Mouse (Mus musculus): ENCODE measurements around the gene Slc37a1. TPM values are rescaled to one million over a fixed set of nuclear protein-coding genes. Genes with fewer than 3 reads are reported as not detected.
A peak's percentile ranks its signal among the peaks of the same experiment; 100 is the strongest.

Slc37a1 gene
- polyA plus RNA-seq, 1 experiment = 6.1 TPM

DNA sequence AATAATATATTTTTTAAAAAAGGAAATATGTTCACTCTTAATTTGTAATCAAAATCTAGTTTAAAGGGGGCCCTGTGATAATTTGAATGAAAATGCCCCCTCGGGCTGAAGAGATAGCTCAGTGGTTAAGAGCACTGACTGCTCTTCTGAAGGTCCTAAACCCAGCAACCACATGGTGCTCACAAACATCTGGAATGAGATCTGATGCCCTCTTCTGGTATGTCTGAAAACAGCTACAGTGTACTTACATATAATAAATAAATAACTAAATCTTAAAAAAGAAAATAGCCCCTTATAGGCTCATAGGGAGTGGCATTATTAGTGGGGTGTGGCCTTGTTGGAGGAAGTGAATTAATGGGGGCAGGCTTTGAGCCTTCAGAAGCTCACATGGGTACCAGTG, 29.4 kb upstream of the Slc37a1 start:
- Histone ChIP-seq H3K4me1 (ENCODE audit: control insufficient read depth, insufficient read depth, low read length) (peaks cover 3% of the 10 kb centered on the region; the same call in 1 of the 2 replicates), H3K4me3 (replicated peaks; ENCODE audit: insufficient read depth, low read depth, low read length) (no peak overlapping the region), H3K27ac (ENCODE audit: insufficient read depth, low read length) (no peak overlapping the region), H3K27me3 (ENCODE audit: control insufficient read depth, insufficient read depth, low read length) (no peaks in the 10 kb centered on the region)
- no peak for TF ChIP-seq POLR2A (IDR thresholded peaks at IDR 0.05; ENCODE audit: borderline replicate concordance, insufficient read depth, low read length)
- TF ChIP-seq CTCF (IDR thresholded peaks at IDR 0.05; ENCODE audit: borderline replicate concordance, insufficient read depth, low read depth, low read length) = no peak
- DNase-seq = no peak
- WGBS = 84% methylated on average over 1 of the region's 1 CpGs

- 94% methylated on average over 12 of the region's 12 CpGs for WGBS
- no peaks in the 10 kb centered on the region for H3K27me3 ChIP-seq (ENCODE audit: control insufficient read depth, insufficient read depth, low read length)
- no peak overlapping the region for H3K4me3 ChIP-seq (replicated peaks; ENCODE audit: insufficient read depth, low read depth, low read length)
- H3K27ac ChIP-seq (ENCODE audit: insufficient read depth, low read length) = no peak overlapping the region
- H3K4me1 ChIP-seq (ENCODE audit: control insufficient read depth, insufficient read depth, low read length) = peaks cover 3% of the 10 kb centered on the region; the same call in 1 of the 2 replicates
- TF ChIP-seq CTCF (IDR thresholded peaks at IDR 0.05; ENCODE audit: borderline replicate concordance, insufficient read depth, low read depth, low read length) (no peak), POLR2A (IDR thresholded peaks at IDR 0.05; ENCODE audit: borderline replicate concordance, insufficient read depth, low read length) (no peak)
- no peak for DNase-seq
Observed at GRCm38 (mm10) chr17:31257898-31258297, 28.7 kb upstream of the Slc37a1 start.

GRCm38 (mm10) chr17:31258310-31258865, 28.2 kb upstream of the Slc37a1 start:
- Histone ChIP-seq H3K27ac (ENCODE audit: insufficient read depth, low read length) (no peak overlapping the region), H3K4me3 (replicated peaks; ENCODE audit: insufficient read depth, low read depth, low read length) (no peak overlapping the region), H3K27me3 (ENCODE audit: control insufficient read depth, insufficient read depth, low read length) (no peaks in the 10 kb centered on the region), H3K4me1 (ENCODE audit: control insufficient read depth, insufficient read depth, low read length) (peaks cover 3% of the 10 kb centered on the region; the same call in 1 of the 2 replicates)
- TF ChIP-seq POLR2A (IDR thresholded peaks at IDR 0.05; ENCODE audit: borderline replicate concordance, insufficient read depth, low read length) (no peak), CTCF (IDR thresholded peaks at IDR 0.05; ENCODE audit: borderline replicate concordance, insufficient read depth, low read depth, low read length) (no peak)
- no peak for DNase-seq
- 72% methylated on average over 9 of the region's 9 CpGs for WGBS

- no peak overlapping the region for H3K27ac ChIP-seq (ENCODE audit: insufficient read depth, low read length)
- no peaks in the 10 kb centered on the region for H3K27me3 ChIP-seq (ENCODE audit: control insufficient read depth, insufficient read depth, low read length)
- peaks cover 3% of the 10 kb centered on the region; the same call in 1 of the 2 replicates for H3K4me1 ChIP-seq (ENCODE audit: control insufficient read depth, insufficient read depth, low read length)
- no peak for DNase-seq
- whole genome bisulfite sequencing = 85% methylated on average over 4 of the region's 4 CpGs
- H3K4me3 ChIP-seq (replicated peaks; ENCODE audit: insufficient read depth, low read depth, low read length) = no peak overlapping the region
- TF ChIP-seq POLR2A (IDR thresholded peaks at IDR 0.05; ENCODE audit: borderline replicate concordance, insufficient read depth, low read length) (no peak), CTCF (IDR thresholded peaks at IDR 0.05; ENCODE audit: borderline replicate concordance, insufficient read depth, low read depth, low read length) (no peak)
Observed at GRCm38 (mm10) chr17:31259145-31259544, 27.4 kb upstream of the Slc37a1 start.

GRCm38 (mm10) chr17:31259825-31260224, 26.8 kb upstream of the Slc37a1 start:
- 77% methylated on average over 4 of the region's 4 CpGs for WGBS
- Histone ChIP-seq H3K4me3 (replicated peaks; ENCODE audit: insufficient read depth, low read depth, low read length) (no peak overlapping the region), H3K4me1 (ENCODE audit: control insufficient read depth, insufficient read depth, low read length) (no peaks in the 10 kb centered on the region), H3K27ac (ENCODE audit: insufficient read depth, low read length) (no peak overlapping the region), H3K27me3 (ENCODE audit: control insufficient read depth, insufficient read depth, low read length) (no peaks in the 10 kb centered on the region)
- TF ChIP-seq CTCF (IDR thresholded peaks at IDR 0.05; ENCODE audit: borderline replicate concordance, insufficient read depth, low read depth, low read length) (peak; percentile 29; the same call in 1 of the 2 replicates), POLR2A (IDR thresholded peaks at IDR 0.05; ENCODE audit: borderline replicate concordance, insufficient read depth, low read length) (no peak)
- DNase-seq = no peak

DNA sequence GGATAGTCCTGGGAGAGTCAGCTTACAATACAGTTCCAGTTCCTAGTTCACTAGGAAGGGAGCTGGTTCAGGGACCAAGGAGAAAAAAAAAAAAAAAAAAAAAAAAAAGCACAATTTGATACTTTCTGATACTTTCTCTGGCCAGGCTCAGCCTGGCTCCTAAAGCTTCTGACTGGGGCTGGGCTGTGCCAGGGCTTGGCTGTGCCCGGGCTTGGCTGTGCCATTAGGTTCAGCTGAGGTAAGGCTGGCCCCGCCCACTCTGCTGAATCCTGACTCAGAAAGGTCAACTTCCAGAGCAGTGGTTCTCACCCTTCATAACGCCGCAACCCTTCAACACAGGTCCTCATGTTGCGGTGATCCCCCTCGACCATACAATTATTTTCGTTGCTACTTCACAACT, 26.2 kb upstream of the Slc37a1 start:
- H3K27me3 ChIP-seq (ENCODE audit: control insufficient read depth, insufficient read depth, low read length) = no peaks in the 10 kb centered on the region
- H3K4me3 ChIP-seq (replicated peaks; ENCODE audit: insufficient read depth, low read depth, low read length) = no peak overlapping the region
- 78% methylated on average over 7 of the region's 7 CpGs for WGBS
- no peak overlapping the region for H3K27ac ChIP-seq (ENCODE audit: insufficient read depth, low read length)
- TF ChIP-seq CTCF (IDR thresholded peaks at IDR 0.05; ENCODE audit: borderline replicate concordance, insufficient read depth, low read depth, low read length) = no peak
- no peak for TF ChIP-seq POLR2A (IDR thresholded peaks at IDR 0.05; ENCODE audit: borderline replicate concordance, insufficient read depth, low read length)
- H3K4me1 ChIP-seq (ENCODE audit: control insufficient read depth, insufficient read depth, low read length) = no peaks in the 10 kb centered on the region
- peak in 1 of 2 experiments; percentile 40 for DNase-seq

DNA sequence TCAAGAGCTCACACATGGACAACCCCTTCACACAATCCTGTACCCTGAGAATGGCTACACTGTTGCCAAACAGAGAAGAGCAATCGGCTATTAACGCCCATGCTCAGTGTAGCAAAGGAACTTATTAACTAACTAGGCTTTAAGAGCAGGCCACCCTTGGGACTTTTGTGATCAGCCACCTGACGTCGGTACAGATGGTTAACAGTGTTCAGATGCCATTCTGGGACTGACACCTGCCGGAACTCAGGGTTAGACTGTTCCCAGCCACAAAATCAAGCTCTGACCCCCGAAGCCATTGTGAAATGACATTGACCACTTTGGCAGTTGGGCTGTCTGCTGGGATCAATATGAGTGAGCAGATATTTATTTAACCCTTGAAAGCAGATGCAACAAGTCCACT, 25.2 kb upstream of the Slc37a1 start:
- 66% methylated on average over 6 of the region's 6 CpGs for WGBS
- Histone ChIP-seq H3K27me3 (ENCODE audit: control insufficient read depth, insufficient read depth, low read length) (no peaks in the 10 kb centered on the region), H3K27ac (ENCODE audit: insufficient read depth, low read length) (no peak overlapping the region), H3K4me3 (replicated peaks; ENCODE audit: insufficient read depth, low read depth, low read length) (no peak overlapping the region), H3K4me1 (ENCODE audit: control insufficient read depth, insufficient read depth, low read length) (no peaks in the 10 kb centered on the region)
- TF ChIP-seq CTCF (IDR thresholded peaks at IDR 0.05; ENCODE audit: borderline replicate concordance, insufficient read depth, low read depth, low read length) (no peak), POLR2A (IDR thresholded peaks at IDR 0.05; ENCODE audit: borderline replicate concordance, insufficient read depth, low read length) (no peak)
- no peak for DNase-seq

DNA sequence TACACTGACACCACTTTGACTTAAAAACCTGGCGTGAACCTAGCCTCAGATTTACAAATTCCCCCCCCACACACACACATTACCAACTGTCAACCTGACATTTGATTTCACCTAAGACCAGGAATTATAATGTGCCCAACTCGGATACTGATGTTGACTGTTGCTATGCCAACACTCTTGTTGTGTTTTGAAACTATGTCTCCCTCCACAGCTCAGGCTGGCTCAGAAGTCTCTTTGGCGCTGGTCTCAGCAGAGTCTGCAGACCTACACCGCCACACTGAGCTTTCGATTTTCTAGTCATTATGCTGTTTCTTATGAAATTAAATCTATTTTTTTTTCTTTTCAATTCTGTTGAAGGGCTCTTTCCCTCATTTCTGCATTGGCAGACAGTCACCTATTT, 23.9 kb upstream of the Slc37a1 start:
- Histone ChIP-seq H3K4me3 (replicated peaks; ENCODE audit: insufficient read depth, low read depth, low read length) (no peak overlapping the region), H3K27ac (ENCODE audit: insufficient read depth, low read length) (no peak overlapping the region), H3K27me3 (ENCODE audit: control insufficient read depth, insufficient read depth, low read length) (no peaks in the 10 kb centered on the region), H3K4me1 (ENCODE audit: control insufficient read depth, insufficient read depth, low read length) (no peaks in the 10 kb centered on the region)
- TF ChIP-seq CTCF (IDR thresholded peaks at IDR 0.05; ENCODE audit: borderline replicate concordance, insufficient read depth, low read depth, low read length) = no peak
- TF ChIP-seq POLR2A (IDR thresholded peaks at IDR 0.05; ENCODE audit: borderline replicate concordance, insufficient read depth, low read length) = no peak
- WGBS = 66% methylated on average over 5 of the region's 5 CpGs
- DNase-seq = no peak
